Mouse (Mus musculus): ENCODE data around the gene Scube1. TPM values are rescaled to one million over a fixed set of nuclear protein-coding genes. Genes with fewer than 3 reads are reported as not detected.

The Scube1 gene
- total and polyA plus RNA-seq, 3 experiments, result 0.65 to 2.2 (median 1.3) TPM

DNA sequence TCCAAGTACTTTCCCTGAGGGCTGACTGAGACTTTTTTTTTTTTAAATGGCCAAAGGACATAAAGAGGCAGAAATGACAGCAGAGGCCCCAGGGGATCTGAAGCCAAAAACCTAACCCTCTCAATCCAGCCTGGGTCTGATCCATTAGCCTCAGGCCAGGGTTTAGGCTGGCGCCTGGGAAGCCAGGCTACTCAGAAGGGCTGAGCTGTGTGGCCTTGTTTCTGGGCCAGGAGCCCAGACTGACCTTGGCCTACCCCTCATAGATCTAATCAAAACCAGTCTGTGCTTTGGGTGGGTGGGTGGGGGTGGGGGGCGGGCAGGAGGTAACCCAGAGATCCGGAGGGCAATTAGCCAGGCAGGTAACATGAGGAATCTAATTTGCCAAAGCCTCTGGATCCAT lies 51.2 kb downstream of the Scube1 start:
- intact Hi-C loops (cut with DNase I), result no loop called here

DNA sequence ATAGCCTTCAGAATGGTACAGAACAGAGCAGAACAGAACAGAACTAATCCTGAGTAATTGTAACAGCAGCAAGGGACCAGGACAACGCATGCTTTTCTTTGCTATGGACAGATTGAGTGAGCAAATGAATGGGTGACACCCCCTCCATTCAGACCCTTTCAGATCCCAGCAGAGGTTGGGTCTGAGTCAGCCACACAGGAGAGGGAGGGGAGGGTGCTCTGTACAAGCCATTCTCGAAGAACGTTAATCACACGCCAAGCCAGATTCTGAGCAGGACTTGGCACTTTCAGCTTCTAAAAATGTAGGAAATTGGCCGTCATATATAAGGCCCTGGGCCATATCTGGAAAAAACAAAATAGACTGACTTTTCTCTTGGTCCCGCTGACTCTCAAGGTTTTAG lies 57.3 kb downstream of the Scube1 start:
- H3K4me1 ChIP-seq (ENCODE audit: control insufficient read depth, insufficient read depth, low read length), result no peaks in the 10 kb centered on the region; the same call in 1 of the 2 replicates
- H3K36me3 ChIP-seq (ENCODE audit: control insufficient read depth, insufficient read depth, low read length), result no peaks in the 10 kb centered on the region
- H3K27ac ChIP-seq, result no peak overlapping the region
- H3K4me3 ChIP-seq, result no peak overlapping the region
- H3K9ac ChIP-seq (ENCODE audit: low read depth, low read length), result no peak overlapping the region
- no peaks in the 10 kb centered on the region for H3K27me3 ChIP-seq (ENCODE audit: control insufficient read depth, insufficient read depth, low read length)
- no peaks in the 10 kb centered on the region for H3K79me2 ChIP-seq (replicated peaks; ENCODE audit: control insufficient read depth, insufficient read depth, low read length)
- 61% methylated on average over 6 of the region's 6 CpGs for WGBS
- TF ChIP-seq CTCF (IDR thresholded peaks at IDR 0.05) (no peak), EP300 (IDR thresholded peaks at IDR 0.05; ENCODE audit: insufficient read depth, low read depth, low read length) (no peak), POLR2A (IDR thresholded peaks at IDR 0.05; ENCODE audit: insufficient read depth, low read depth, low read length) (no peak)
- intact Hi-C loops (cut with DNase I), result loop anchor here (10.0 kb wide), 1 partner anchor 387 kb away; no protein-coding TSS in a partner anchor
- no peak for DNase-seq

More for the DNA sequence above, 51.2 kb downstream of the Scube1 start:
- H3K4me3 ChIP-seq, result no peak overlapping the region
- no peak overlapping the region for H3K9ac ChIP-seq (ENCODE audit: low read depth, low read length)
- H3K27me3 ChIP-seq (ENCODE audit: control insufficient read depth, insufficient read depth, low read length), result no peaks in the 10 kb centered on the region
- no peak for DNase-seq
- no peaks in the 10 kb centered on the region for H3K36me3 ChIP-seq (ENCODE audit: control insufficient read depth, insufficient read depth, low read length)
- 81% methylated on average over 3 of the region's 3 CpGs for WGBS
- peaks cover 4% of the 10 kb centered on the region for H3K4me1 ChIP-seq (ENCODE audit: control insufficient read depth, insufficient read depth, low read length)
- TF ChIP-seq POLR2A (IDR thresholded peaks at IDR 0.05; ENCODE audit: insufficient read depth, low read depth, low read length), result no peak
- no peak for TF ChIP-seq CTCF (IDR thresholded peaks at IDR 0.05)
- no peak for TF ChIP-seq EP300 (IDR thresholded peaks at IDR 0.05; ENCODE audit: insufficient read depth, low read depth, low read length)
- H3K27ac ChIP-seq, result no peak overlapping the region
- no peaks in the 10 kb centered on the region for H3K79me2 ChIP-seq (replicated peaks; ENCODE audit: control insufficient read depth, insufficient read depth, low read length)

GRCm38 (mm10) chr15:83666418-83666817 lies 58.4 kb downstream of the Scube1 start:
- no peaks in the 10 kb centered on the region for H3K79me2 ChIP-seq (replicated peaks; ENCODE audit: control insufficient read depth, insufficient read depth, low read length)
- H3K4me1 ChIP-seq (ENCODE audit: control insufficient read depth, insufficient read depth, low read length), result no peaks in the 10 kb centered on the region; the same call in 1 of the 2 replicates
- intact Hi-C loops (cut with DNase I), result loop anchor here (10.0 kb wide), 1 partner anchor 388 kb away; no protein-coding TSS in a partner anchor
- no peak overlapping the region for H3K27ac ChIP-seq
- 88% methylated on average over 10 of the region's 10 CpGs for WGBS
- H3K9ac ChIP-seq (ENCODE audit: low read depth, low read length), result no peak overlapping the region
- H3K27me3 ChIP-seq (ENCODE audit: control insufficient read depth, insufficient read depth, low read length), result no peaks in the 10 kb centered on the region
- H3K36me3 ChIP-seq (ENCODE audit: control insufficient read depth, insufficient read depth, low read length), result no peaks in the 10 kb centered on the region
- DNase-seq, result no peak
- TF ChIP-seq EP300 (IDR thresholded peaks at IDR 0.05; ENCODE audit: insufficient read depth, low read depth, low read length) (no peak), POLR2A (IDR thresholded peaks at IDR 0.05; ENCODE audit: insufficient read depth, low read depth, low read length) (no peak), CTCF (IDR thresholded peaks at IDR 0.05) (no peak)
- H3K4me3 ChIP-seq, result no peak overlapping the region

- no peak for DNase-seq
- H3K36me3 ChIP-seq (ENCODE audit: control insufficient read depth, insufficient read depth, low read length), result no peaks in the 10 kb centered on the region
- WGBS, result 73% methylated on average over 6 of the region's 6 CpGs
- H3K27me3 ChIP-seq (ENCODE audit: control insufficient read depth, insufficient read depth, low read length), result no peaks in the 10 kb centered on the region
- no peaks in the 10 kb centered on the region for H3K79me2 ChIP-seq (replicated peaks; ENCODE audit: control insufficient read depth, insufficient read depth, low read length)
- H3K27ac ChIP-seq, result no peak overlapping the region
- H3K4me1 ChIP-seq (ENCODE audit: control insufficient read depth, insufficient read depth, low read length), result no peaks in the 10 kb centered on the region; the same call in 1 of the 2 replicates
- intact Hi-C loops (cut with DNase I), result loop anchor here (10.0 kb wide), 1 partner anchor 389 kb away; no protein-coding TSS in a partner anchor
- TF ChIP-seq EP300 (IDR thresholded peaks at IDR 0.05; ENCODE audit: insufficient read depth, low read depth, low read length) (no peak), CTCF (IDR thresholded peaks at IDR 0.05) (no peak), POLR2A (IDR thresholded peaks at IDR 0.05; ENCODE audit: insufficient read depth, low read depth, low read length) (no peak)
- no peak overlapping the region for H3K4me3 ChIP-seq
- no peak overlapping the region for H3K9ac ChIP-seq (ENCODE audit: low read depth, low read length)
Observed at GRCm38 (mm10) chr15:83665993-83666392, 58.8 kb downstream of the Scube1 start.

- WGBS, result 21% methylated on average over 5 of the region's 5 CpGs
- TF ChIP-seq CTCF (IDR thresholded peaks at IDR 0.05) (peak; percentile 86), POLR2A (IDR thresholded peaks at IDR 0.05; ENCODE audit: insufficient read depth, low read depth, low read length) (no peak), EP300 (IDR thresholded peaks at IDR 0.05; ENCODE audit: insufficient read depth, low read depth, low read length) (peak; percentile 87; the same call in 1 of the 2 replicates)
- H3K36me3 ChIP-seq (ENCODE audit: control insufficient read depth, insufficient read depth, low read length), result no peaks in the 10 kb centered on the region
- no peaks in the 10 kb centered on the region for H3K27me3 ChIP-seq (ENCODE audit: control insufficient read depth, insufficient read depth, low read length)
- H3K4me3 ChIP-seq, result no peak overlapping the region
- H3K9ac ChIP-seq (ENCODE audit: low read depth, low read length), result no peak overlapping the region
- H3K27ac ChIP-seq, result no peak overlapping the region
- H3K4me1 ChIP-seq (ENCODE audit: control insufficient read depth, insufficient read depth, low read length), result no peaks in the 10 kb centered on the region; the same call in 1 of the 2 replicates
- intact Hi-C loops (cut with DNase I), result loop anchor here (1.0 to 10.0 kb wide), 3 partner anchors 63 to 390 kb away; no protein-coding TSS in a partner anchor
- no peaks in the 10 kb centered on the region for H3K79me2 ChIP-seq (replicated peaks; ENCODE audit: control insufficient read depth, insufficient read depth, low read length)
- DNase-seq, result peak; percentile 68 to 77
Observed at GRCm38 (mm10) chr15:83664722-83665121, 60.1 kb downstream of the Scube1 start.

DNA sequence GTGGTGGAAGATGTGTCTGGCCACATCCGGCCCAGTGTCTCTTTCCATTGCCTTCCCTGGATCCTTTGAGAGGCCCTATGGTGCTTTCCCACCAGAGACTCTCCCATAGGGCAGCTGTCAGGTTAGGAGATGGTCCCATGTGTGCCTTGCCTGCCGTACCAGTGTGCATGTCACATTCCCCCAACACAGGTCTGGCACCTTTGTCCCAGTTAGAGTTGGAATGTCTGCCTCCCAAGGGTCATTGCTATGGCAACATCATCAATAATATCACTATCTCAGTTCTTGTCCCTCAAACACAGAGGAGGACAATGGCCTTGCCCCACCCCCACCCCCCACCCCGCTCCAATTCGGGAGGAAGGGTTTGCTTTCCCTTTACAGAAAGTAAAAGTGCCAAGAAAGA lies 61.8 kb downstream of the Scube1 start:
- 66% methylated on average over 4 of the region's 4 CpGs for WGBS
- intact Hi-C loops (cut with DNase I), result loop anchor here (10.0 kb wide), 1 partner anchor 392 kb away; no protein-coding TSS in a partner anchor
- no peak for TF ChIP-seq EP300 (IDR thresholded peaks at IDR 0.05; ENCODE audit: insufficient read depth, low read depth, low read length)
- TF ChIP-seq CTCF (IDR thresholded peaks at IDR 0.05), result no peak
- no peak for TF ChIP-seq POLR2A (IDR thresholded peaks at IDR 0.05; ENCODE audit: insufficient read depth, low read depth, low read length)
- no peak for DNase-seq
- Histone ChIP-seq H3K4me1 (ENCODE audit: control insufficient read depth, insufficient read depth, low read length) (no peaks in the 10 kb centered on the region; the same call in 1 of the 2 replicates), H3K27ac (no peak overlapping the region), H3K79me2 (replicated peaks; ENCODE audit: control insufficient read depth, insufficient read depth, low read length) (no peaks in the 10 kb centered on the region), H3K9ac (ENCODE audit: low read depth, low read length) (no peak overlapping the region), H3K27me3 (ENCODE audit: control insufficient read depth, insufficient read depth, low read length) (no peaks in the 10 kb centered on the region), H3K4me3 (no peak overlapping the region), H3K36me3 (ENCODE audit: control insufficient read depth, insufficient read depth, low read length) (no peaks in the 10 kb centered on the region)
